Mouse (Mus musculus) urinary bladder, postnatal 4 days (tissue): ENCODE data around the gene Wdr43.
A peak's percentile ranks its signal among the peaks of the same experiment; 100 is the strongest.
"Not testable (repeated sequence)": the region's sequence is repeated elsewhere in the genome, so short reads cannot be mapped to it uniquely, and the experiment has no call there.

Source experiments
- DNase-seq, 2 experiments: peaks; one replicate each; pipeline ENCODE4 v3.0.0; 2021 to 2022; ENCODE audit warnings: low spot score in 2 of 2

The Wdr43 gene

DNA sequence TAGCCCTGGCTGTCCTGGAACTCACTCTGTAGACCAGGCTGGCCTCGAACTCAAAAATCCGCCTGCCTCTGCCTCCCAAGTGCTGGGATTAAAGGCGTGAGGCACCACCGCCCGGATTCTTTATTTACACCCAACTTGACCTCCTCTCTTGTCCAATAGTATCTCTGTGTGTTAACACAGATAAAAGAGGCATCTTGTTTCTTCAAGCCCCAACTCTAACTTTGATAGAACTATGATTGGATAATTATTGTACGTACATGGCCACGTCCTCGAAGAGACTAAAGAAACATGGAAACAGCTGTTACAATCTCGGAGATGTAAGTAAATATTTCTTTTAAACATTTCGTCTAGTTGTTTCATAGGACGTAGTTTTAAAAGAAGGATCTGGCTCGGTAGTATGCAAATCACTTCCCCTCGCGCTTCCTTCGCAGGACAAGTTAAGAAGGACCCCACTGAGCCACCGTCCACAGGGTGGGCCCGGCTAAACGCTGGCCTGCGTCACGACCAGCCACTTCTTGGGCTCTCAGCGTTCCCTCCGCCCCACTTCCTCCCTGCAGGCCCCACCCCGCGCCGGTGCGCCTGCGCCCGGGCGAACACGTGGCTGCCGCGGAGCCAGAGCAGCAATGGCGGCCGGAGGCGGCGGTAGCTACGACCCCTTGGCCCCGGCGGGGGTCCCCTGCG lies at the start of gene Wdr43:
TSS of gene Wdr43 (plus strand) at position 258 of the 681 bp plus-strand sequence.
- peak; percentile 94 to 95 for DNase-seq

DNA sequence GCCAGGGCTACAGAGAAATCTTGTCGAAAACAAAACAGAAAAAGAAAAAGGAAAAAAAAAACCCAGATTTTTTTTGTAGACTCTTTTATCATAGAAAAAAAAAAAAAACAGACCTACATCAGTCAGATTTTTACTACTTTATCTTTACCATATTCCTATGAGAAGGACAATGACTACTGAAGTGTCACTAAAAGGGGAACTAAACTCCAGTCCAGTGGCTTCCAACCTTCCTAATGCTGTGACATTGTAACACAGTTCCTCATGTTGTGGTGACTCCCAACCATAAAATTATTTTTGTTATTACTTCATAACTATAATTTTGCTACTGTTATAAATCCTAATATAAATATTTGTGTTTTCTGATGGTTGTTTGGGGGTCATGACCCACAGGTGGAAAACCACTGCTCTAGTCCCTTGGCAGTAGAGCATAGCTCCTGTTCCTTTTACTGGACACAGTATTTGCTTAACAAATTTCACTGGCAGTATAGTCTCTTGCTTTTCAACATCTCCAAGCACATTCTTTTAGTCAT lies 36.5 kb upstream of the Wdr43 start:
- DNase-seq = no peak

DNA sequence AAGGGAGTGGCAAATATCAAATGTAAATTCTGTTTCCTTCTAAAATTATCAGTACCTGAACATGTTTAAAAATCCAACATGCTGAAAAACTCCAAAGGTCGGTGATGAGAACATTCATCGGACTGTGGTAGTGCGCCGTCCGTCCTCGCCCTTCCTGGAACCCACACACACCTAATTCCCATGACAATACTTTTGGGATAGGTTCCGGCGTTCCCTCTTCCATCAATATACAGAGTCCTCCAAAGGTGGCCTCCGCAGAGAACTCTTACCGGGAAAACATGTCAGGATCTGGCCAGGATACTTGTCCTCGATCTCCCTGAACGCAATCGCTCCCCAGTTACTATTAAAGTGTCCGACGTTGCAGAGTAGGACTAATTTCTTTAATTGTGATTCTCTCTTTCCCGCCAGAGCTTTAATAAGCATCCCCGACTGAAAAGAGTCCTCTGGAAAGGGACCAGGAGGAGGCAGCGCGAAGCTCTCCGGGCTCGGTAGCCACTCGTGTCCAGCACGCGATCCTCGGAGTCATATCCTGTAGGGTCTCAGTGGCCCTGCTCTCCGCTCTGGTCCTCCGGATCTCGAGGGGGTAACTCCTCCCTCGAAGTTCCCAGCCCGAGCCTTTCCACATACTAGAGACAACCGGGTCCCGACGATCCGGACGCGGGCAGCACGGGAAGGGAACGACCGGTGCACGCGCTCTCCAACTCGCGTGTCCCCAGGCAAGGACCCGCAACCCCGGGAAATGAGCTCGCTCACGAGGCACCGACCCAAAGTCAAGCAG lies 17.6 kb upstream of the Wdr43 start:
- DNase-seq = no peak

DNA sequence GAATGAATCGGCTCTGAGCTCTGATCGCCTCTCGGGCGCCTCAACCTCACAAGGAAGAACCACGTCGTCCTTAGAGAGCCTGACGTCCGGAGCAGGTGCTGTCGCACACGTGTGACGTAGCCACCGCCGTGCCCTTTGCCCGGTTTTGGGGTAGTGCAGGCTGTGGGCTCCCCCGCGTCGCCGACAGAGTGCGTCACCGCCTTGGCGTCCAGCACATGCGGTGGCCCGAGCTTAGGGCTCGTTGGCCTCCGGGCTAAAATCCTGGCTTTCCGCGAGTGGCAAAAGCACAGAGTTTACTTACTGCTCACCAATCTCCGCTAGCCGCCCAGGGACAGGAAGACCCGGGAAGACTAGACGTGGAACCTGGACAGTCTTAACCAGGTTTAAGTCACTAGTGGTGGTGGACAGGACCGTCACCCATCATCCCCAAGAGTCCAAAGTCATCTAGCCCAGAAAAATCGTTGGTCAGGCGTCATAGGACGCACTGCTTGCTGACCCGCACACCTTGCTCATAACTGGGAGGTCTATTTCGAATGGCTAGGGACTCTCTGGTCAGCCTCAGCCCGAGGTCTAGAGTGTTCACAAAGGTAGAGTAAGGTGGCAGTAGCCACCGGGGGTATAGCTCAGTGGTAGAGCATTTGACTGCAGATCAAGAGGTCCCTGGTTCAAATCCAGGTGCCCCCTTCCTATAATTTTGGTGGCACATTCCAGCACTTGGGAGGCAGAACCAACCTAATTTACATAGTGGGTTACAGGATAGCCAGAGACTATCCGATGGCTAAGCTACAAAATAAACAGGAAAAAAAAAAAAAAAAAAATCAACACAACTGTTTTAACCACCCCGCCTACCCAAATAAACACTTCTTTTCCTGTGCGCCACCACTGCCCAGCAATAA lies 16.8 kb upstream of the Wdr43 start:
- peak; percentile 72 to 80 for DNase-seq

DNA sequence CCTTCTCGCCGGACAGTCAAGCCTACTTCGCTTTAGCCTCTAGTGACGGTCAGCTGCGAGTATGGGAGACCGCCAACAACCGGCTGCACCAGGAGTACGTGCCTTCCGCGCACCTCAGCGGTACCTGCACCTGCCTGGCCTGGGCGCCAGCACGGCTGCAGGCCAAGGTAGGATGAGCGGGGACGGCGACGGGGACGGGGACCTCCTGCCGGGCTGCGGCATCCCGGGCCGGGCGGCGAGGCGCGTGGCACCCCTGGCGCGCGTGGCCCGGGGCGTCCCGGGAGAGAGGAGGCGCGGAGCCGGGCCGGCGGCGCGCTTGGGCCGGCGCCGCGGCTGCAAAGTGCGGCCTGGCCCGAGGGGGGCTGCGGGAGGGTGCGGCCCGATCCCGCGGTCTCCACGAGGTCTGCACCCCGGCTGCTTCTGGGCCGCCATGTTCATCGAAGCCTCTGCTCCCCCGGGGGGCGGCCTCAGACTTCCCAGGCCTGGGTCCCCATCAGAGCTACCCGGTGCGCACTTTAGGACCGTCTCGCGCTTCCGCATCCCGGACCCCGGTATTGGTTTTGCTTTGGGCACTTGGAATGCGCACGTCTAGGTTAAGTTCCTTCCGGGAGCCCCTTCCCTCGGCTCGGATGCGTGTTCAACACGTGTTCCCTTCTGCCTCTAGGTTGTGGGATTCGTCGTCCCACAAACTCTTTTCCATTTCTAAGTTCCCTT lies 781 bp downstream of the Wdr43 start:
- no peak for DNase-seq

DNA sequence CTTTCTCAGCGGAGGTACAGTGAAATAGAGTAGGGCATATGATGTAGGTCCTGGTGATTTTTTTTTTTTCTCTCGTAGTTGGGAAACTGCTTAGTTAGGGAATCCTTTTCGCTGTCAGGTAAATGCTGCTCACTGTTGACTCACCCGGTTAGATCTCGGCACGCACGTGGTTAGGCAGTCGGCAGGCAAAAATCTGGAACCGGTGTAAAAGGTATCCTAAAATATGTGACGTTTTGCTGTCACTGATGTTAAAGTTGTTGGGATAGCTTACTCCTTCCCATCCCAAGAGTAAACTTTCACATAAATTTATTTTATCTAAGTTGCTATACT lies 1.3 kb downstream of the Wdr43 start:
- no peak for DNase-seq

DNA sequence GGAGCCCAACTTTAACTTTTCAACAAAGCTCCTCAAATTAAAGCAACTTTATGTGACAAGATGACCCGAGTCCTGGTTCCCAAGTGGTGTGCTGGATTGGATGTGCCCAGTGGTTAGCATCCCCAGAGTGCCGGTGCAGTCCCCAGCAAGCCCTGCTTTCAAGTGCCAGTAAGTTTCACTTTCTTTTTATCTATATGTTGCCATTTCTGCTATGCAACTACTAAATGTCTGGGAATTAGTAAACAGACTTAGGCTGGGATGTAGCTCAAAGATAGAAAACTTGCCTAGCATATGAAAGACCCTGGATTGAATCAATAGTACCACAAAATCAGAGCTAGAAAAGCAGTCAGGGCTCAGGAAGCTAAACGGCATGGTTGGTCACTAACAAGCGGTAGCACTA lies 2.3 kb downstream of the Wdr43 start:
- no peak for DNase-seq

DNA sequence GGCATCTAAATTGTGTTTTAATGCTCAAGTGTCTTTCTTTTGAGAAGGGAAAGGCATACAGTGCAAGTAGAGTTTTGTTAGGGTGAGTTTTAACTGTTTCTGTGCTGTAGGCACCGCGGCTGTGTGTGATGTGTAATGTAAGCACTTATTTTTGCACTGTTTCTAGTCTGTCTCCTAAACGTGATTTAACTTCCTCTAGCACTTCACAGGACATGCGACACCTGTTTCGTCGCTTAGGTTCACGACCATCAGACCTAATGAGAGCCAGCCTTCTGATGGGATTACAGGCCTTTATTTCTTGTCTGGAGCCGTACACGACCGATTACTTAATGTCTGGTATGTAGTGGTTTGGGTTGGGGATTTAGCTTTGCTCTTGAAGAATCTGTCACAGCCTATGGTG lies 16.1 kb downstream of the Wdr43 start:
- DNase-seq = no peak

DNA sequence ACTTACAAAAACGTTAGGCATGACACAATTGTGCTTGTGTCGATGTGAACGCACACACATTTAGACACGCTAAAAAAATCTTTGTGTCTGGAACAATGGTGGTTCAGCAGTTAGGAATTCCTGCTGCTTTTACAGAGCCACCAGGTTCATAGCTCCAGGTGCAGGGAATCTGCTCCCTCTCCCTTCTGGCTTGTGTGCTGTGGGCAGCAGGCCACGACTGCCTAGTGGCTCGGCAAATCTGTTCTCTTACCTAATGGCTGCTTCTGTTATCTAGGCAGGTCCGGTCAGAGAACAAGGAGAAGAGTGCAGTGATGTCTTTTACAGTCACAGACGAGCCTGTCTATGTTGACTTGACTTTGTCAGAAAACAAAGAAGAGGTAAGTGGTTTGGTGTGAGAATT lies 17.7 kb downstream of the Wdr43 start:
- no peak for DNase-seq

DNA sequence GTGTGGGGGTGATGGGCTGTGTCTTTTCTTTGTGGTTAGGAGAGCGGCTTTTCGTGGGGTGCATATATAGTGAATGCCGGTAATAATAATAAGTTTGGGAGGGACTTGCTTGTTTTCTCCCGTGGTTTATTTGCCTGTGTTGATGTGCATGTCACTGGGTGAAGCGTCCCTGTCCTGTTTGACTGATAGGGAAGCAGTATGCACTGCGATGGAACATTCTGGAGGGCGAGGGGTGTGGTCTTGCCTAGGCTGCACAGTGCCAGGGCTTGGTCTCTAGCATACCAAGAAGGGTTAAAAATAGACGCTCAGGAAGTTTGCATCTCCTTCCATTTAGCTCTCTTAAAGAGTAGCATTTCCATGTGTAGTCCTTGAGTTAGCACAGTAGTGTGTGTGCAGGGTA lies 21.1 kb downstream of the Wdr43 start:
- no peak for DNase-seq

DNA sequence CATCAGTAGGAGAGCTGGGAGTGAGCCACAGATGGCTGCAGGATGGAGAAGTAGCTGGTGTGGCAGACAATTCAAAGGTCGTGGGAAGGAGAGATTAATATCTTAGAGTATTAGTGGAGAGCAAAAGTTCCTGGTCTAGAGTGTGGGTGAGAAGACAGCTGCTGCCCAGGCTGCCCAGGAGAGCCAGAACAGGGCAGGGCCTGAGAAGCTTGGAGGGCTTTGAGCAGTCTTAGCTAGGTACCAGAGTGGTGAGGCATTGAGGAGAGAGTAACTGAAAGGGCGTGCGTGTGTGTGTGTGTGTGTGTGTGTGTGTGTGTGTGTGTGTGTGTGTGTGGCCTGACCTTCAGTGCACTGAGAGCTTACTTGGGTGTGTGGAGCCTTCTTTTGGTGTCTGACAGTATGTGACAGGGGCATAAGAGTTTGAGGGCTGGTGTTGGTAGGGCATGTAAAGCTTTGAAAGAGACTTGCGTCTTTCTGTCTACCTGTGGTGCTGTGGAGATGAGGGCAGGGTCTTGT lies 22.1 kb downstream of the Wdr43 start:
- no peak for DNase-seq

DNA sequence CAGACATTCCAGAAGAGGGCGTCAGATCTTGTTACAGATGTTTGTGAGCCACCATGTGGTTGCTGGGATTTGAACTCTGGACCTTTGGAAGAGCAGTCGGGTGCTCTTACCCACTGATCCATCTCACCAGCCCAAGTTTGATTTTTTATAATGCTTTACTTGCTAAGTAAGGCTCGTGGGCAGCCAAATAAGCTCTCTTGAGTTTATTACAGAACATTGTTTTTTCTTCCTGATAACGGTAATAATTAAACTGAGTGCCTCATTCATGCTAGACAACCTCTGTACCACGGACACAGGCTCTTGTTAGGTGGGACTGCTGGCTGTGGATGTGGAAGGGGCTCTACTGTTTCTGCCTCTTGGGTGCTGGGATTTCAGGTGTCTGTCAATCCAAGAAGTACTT lies 23.4 kb downstream of the Wdr43 start:
- DNase-seq = not testable (repeated sequence)

DNA sequence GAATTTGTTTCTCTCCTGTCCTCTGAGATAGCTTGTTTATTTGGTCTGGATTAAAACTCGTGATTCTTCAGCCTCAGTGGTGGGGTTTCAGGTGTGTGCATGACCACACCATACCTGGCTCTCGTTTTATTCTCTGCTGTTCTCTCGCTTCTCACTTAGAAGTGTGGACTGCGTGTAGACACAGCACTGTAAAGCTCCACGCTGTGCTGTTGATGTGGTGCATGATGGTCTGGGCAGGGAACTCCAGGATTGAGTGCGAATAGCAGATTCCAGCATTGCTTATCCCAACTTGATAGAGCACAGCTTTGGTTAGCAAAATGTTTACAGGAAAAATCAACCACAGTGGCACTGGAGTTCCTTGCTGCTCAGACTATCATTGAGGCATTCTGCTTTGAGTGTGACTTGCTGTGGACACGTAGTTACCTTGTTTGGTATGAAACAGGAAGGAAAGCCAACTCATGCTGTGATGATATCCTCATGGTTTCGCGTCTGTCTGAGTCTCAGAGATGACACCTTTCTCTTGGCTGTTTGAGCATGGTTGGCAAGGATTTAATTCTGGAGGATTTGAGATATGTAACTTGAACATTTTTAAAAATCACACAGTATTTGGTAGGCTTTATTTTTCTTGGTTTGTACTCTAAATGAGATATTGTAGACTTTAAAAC lies 24.9 kb downstream of the Wdr43 start:
- DNase-seq = peak in 1 of 2 experiments; percentile 34

DNA sequence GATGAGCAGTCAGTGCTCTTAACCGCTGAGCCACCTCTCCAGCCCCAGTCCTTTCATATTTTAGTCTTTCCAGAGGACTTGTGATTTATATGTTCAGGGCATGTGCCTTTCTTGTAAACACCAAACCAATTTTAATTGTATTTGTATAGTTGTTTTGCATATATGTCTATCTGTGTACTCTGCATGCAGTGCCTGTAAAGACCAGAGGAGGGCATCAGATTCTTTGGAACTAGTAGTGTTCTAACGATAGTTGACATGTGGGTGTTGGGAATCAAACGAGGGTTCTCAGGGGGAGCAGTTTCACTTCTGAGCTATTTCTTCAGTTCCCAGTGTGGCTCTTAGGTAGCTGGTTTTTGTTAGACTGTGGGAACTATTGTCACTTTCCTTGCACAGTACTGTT lies 26.5 kb downstream of the Wdr43 start:
- DNase-seq = peak in 1 of 2 experiments; percentile 34

DNA sequence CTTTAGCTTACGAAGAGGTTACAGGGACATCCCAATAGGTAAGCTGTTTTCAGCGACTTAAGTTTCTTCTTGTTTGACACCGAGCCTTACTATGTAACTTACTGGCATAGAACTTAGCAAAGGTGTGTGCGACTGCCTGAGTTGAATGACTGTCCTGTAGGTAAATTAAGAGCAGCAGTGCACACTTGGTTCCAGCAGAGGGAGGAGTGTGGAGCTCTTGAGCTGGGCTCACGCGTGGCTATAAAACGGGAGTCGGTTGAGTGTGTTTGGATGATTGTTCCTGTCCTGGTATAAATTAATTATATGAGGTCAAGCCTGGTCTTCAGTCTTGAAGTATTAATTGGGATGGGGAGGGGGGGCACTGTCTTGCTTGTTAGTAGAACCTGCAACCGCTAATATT lies 34.3 kb downstream of the Wdr43 start:
- peak in 1 of 2 experiments; percentile 48 for DNase-seq

DNA sequence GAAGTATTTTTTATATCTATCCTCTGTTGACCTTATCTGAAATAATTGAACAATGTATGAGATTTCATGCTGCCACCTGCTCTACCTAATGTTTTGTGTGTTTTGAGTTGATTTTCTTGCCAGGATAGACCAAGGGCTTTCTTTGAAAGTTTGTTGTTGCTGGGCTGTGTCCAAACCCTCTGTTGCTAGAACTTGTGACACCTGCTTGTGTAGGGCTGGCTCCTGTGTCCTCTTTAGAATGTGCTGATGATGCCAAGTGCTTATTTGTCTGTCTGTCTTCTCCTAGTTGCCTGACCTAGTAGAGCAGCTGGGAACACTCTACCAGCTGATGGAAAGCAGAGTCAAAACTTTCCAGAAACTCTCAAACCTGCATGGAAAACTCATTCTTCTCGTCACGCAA lies 36.8 kb downstream of the Wdr43 start:
- DNase-seq = no peak

DNA sequence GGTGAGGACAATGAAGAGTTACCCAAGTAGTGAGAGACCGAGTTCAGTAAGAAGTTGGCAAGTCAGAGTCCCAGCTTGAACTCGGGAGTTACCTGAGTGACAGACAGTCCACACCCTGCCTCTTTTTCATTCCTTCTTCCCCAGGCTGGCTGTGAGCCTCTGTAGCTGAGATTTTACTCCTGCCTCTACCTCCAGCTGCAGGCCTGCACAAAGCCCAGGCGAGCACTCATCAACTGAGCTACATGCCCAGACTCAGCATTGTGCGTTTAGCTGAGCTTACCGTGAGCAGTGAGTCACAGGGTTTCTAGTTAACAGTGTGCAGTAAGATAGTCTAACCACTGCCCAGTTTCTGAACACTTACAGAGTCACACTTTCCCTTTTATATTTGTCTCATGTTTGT lies 37.2 kb downstream of the Wdr43 start:
- DNase-seq = no peak

DNA sequence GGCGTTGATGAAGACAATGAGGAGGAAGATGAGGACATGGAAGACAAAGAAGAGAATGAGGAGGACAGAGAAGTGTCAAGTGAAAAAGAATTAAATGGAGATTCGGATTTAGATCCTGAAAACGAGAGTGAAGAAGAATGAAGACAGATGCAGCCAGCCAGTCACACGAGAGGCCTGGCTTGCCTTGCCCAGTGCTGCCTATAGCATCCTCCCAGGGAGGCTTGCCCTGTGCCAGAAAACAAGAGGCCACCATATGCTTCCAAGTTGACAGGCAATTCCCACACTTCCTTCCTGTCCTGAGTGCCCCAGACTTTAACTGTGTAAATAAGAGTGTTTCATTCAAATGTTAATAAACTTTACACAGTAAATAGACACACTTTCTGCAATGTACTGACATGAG lies 41.8 kb downstream of the Wdr43 start:
- DNase-seq = no peak

DNA sequence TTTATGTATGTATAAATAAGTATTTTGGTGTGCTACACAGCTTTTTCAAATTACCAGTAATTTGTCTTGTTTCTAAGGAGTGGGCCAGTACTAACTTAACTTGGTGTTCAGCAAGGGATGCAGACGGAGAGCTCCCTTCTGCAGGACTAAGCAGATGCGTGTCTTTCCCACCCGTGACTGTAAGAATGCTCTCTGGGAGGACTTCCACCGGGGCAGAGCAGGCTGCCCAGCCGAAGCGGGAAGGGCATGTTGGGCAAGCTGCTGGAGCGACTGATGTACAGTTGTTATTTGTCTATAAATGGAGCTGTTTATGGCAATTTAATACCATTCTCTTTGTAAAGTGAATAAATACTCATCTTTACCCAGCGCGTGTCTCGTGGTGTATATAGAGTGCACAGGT lies 43.0 kb downstream of the Wdr43 start:
- no peak for DNase-seq

DNA sequence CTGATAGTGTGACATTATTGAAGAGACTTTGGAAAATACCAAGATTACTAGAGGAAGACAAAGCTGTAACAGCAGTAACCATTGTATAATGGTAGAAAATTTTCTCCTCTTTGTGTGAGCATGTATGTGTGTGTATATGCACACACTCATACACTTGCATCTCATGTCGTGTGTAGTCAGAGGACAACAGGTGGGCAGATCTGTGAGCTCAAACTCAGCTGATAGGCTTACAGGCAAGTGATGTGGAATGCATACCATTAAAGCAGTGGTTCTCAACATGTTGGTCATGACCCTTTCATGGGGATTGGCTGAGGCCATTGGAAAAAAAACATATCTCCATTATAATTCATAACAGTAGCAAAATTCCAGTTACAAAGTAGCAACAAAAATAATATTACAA lies 44.7 kb downstream of the Wdr43 start:
- DNase-seq = no peak

DNA sequence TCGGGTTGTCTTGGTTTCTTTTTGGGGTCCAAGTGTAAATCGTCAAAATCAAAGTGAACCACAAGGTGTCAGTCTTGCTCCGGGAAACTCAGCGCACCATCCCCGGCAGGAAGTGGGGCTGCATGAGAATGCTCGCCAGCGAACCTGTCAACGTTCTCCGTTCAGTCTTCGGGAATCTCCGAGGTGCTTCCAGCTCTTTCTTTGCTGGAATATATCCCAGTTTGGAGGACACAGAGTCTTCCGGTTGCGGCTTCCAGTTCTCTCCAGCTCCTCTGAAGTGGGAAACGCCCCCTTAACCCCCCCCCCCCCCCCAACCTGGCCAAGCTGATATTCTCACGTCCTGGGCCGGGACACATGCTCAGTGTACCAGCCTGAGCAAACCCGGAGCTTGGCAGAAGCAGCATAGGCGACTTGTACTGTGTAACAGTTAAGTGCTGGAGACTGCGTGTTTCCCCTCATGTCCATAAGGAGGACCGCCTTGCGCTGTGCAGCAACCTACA lies 47.1 kb downstream of the Wdr43 start:
- DNase-seq = peak; percentile 68 to 77
